Mouse (Mus musculus) thymus, adult 2 months (tissue): ENCODE results near the gene Ubald2. TPM values are rescaled to one million over a fixed set of nuclear protein-coding genes. Genes with fewer than 3 reads are reported as not detected.

Source experiments
- DNase-seq: peaks from one replicate; pipeline ENCODE4 v3.0.0; 2021
- H3K27ac ChIP-seq: fragments of 200-500 bp; 2 replicates; pipeline ENCODE4 v1.5.1; 2012; ENCODE audit warnings: low read length, control low read depth; ENCODE audit not compliant: control insufficient read depth, insufficient read depth
- H3K27me3 ChIP-seq: fragments of 200-500 bp; 2 replicates; pipeline ENCODE4 v1.6.1; 2012; ENCODE audit warnings: mild to moderate bottlenecking, low read length, moderate library complexity, mixed read lengths; ENCODE audit not compliant: control insufficient read depth, insufficient read depth
- H3K36me3 ChIP-seq: fragments of 200-500 bp; 2 replicates; pipeline ENCODE4 v1.6.1; 2012; ENCODE audit warnings: mild to moderate bottlenecking, low read length, moderate library complexity; ENCODE audit not compliant: control insufficient read depth, insufficient read depth
- H3K4me1 ChIP-seq: fragments of 200-500 bp; replicated peaks from 2 replicates; pipeline ENCODE4 v1.6.1; 2012; ENCODE audit warnings: low read length; ENCODE audit not compliant: control insufficient read depth, insufficient read depth
- H3K4me3 ChIP-seq: fragments of 200-500 bp; 2 replicates; pipeline ENCODE4 v1.5.1; 2012; ENCODE audit warnings: mild to moderate bottlenecking, low read length, control low read depth, moderate library complexity; ENCODE audit not compliant: control insufficient read depth, insufficient read depth
- CTCF ChIP-seq: fragments of 200-500 bp; IDR thresholded peaks from 2 replicates; pipeline ENCODE4 v1.5.1; 2012; ENCODE audit warnings: mild to moderate bottlenecking, control low read depth, low read length, moderate library complexity, borderline replicate concordance; ENCODE audit not compliant: control insufficient read depth, poor library complexity, insufficient read depth; ENCODE audit errors: extremely low read depth
- POLR2A ChIP-seq: fragments of 200-500 bp; IDR thresholded peaks from 2 replicates; pipeline ENCODE4 v1.6.1; 2012; ENCODE audit warnings: mild to moderate bottlenecking, low read length, control low read depth, moderate library complexity; ENCODE audit not compliant: control insufficient read depth, poor library complexity, insufficient read depth; ENCODE audit errors: extremely low read depth
- WGBS: fragments of 180-500 bp; shearing (Covaris S2); methylation state at CpG from one replicate; pipeline ENCODE4 v1.1.7; 2018; 5-methylcytosine and 5-hydroxymethylcytosine counted together
- polyA plus RNA-seq: library from polyadenylated mRNA; depleted of rRNA; stranded (reverse); fragments of >200 nt; gene quantifications from 2 replicates; pipeline ENCODE4 v1.2.3, GENCODE M21; 2012

Ubald2 gene
- polyA plus RNA-seq, 1 experiment, result 558 TPM

GRCm38 (mm10) chr11:116428872-116429859, 4.7 kb upstream of the Ubald2 start:
- 65% methylated on average over 13 of the region's 13 CpGs for WGBS
- TF ChIP-seq CTCF, result no peak
- no peak for TF ChIP-seq POLR2A
- H3K4me1 ChIP-seq, result peaks cover 14% of the 10 kb centered on the region
- no peaks in the 10 kb centered on the region for H3K36me3 ChIP-seq
- no peak for DNase-seq
- H3K27ac ChIP-seq, result no peak overlapping the region
- no peaks in the 10 kb centered on the region for H3K27me3 ChIP-seq
- no peak overlapping the region for H3K4me3 ChIP-seq

DNA sequence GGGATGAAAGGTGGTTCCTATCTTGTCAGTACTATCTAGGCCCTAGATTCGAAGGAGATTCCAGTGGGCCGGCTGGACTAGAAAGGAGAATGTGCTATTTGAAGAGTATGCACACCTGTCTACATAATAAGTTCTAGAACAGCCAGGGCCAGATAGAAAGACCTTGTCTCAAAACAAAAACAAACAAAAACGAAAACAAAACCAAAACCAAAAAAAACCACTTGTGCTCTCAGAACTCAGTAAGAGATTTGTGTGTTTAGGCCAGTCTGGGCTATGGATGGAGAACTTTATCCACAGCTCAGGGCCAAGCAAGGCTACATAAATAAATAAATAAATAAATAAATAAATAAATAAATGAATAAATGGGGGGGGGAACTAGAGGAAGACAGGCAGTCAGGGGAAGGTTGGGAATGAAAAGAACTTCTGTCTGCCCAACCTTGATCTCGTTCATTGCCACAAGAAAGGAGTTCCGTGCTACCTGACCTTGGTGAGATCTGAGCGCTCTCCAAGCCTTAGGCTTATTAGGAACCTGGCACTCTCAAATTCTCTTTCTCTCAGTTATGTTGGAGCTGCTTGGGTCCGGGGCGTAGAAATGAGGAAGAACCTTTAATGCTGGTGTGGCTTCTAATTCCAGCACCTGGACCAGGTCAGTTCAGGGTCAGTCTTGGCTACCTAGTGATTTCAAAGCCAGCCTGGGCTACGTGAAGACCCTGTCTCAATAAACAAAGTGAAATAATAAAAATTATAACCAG, 3.9 kb upstream of the Ubald2 start:
- no peak for TF ChIP-seq CTCF
- TF ChIP-seq POLR2A, result no peak
- Histone ChIP-seq H3K27me3 (no peaks in the 10 kb centered on the region), H3K27ac (no peak overlapping the region), H3K36me3 (no peaks in the 10 kb centered on the region), H3K4me1 (peaks cover 11% of the 10 kb centered on the region), H3K4me3 (no peak overlapping the region)
- DNase-seq, result no peak
- 70% methylated on average over 9 of the region's 9 CpGs for WGBS

- Histone ChIP-seq H3K27ac (no peak overlapping the region), H3K36me3 (no peaks in the 10 kb centered on the region), H3K4me3 (no peak overlapping the region), H3K27me3 (no peaks in the 10 kb centered on the region), H3K4me1 (peaks cover 19% of the 10 kb centered on the region)
- WGBS, result 91% methylated on average over 22 of the region's 22 CpGs
- DNase-seq, result no peak
- TF ChIP-seq POLR2A (no peak), CTCF (no peak)
Measured at GRCm38 (mm10) chr11:116430723-116431427, 3.0 kb upstream of the Ubald2 start.

- no peak for DNase-seq
- 0 out of 2 replicates have a peak, but pooled peaks cover 3% of the 10 kb centered on the region for H3K36me3 ChIP-seq
- no peak overlapping the region for H3K27ac ChIP-seq
- no peaks in the 10 kb centered on the region for H3K27me3 ChIP-seq
- TF ChIP-seq POLR2A (no peak), CTCF (no peak)
- H3K4me3 ChIP-seq, result no peak overlapping the region
- H3K4me1 ChIP-seq, result peaks cover 24% of the 10 kb centered on the region
- 91% methylated on average over 11 of the region's 11 CpGs for WGBS
Measured at GRCm38 (mm10) chr11:116431428-116432077, 2.3 kb upstream of the Ubald2 start.

GRCm38 (mm10) chr11:116432127-116432526, 1.8 kb upstream of the Ubald2 start:
- 91% methylated on average over 6 of the region's 6 CpGs for WGBS
- no peak overlapping the region for H3K27ac ChIP-seq
- peaks cover 30% of the 10 kb centered on the region for H3K4me1 ChIP-seq
- no peaks in the 10 kb centered on the region for H3K27me3 ChIP-seq
- peaks cover 4% of the 10 kb centered on the region; the same call in 1 of the 2 replicates for H3K36me3 ChIP-seq
- no peak for DNase-seq
- TF ChIP-seq CTCF (no peak), POLR2A (no peak)
- no peak overlapping the region for H3K4me3 ChIP-seq
